Mouse (Mus musculus) retina, postnatal 7 days (tissue): ENCODE measurements around the gene 2310050C09Rik.

Experiments used
- DNase-seq: peaks from one replicate; pipeline ENCODE4 v3.0.0-alpha.2; 2012; ENCODE audit warnings: low read depth, low spot score

The 2310050C09Rik gene

GRCm38 (mm10) chr3:92870116-92870515 lies at the start of gene 2310050C09Rik:
TSS of gene 2310050C09Rik (minus strand) at chr3:92870216.
- DNase-seq, result no peak

GRCm38 (mm10) chr3:92907571-92907970 lies 37.6 kb upstream of the 2310050C09Rik start:
- peak; percentile 6 for DNase-seq

- no peak for DNase-seq
Observed at GRCm38 (mm10) chr3:92905182-92905581, 35.2 kb upstream of the 2310050C09Rik start.

- DNase-seq, result peak; percentile 0
Observed at GRCm38 (mm10) chr3:92903640-92904039, 33.6 kb upstream of the 2310050C09Rik start.

GRCm38 (mm10) chr3:92902992-92903391 lies 33.0 kb upstream of the 2310050C09Rik start:
- DNase-seq, result peak; percentile 0

- no peak for DNase-seq
Observed at GRCm38 (mm10) chr3:92894489-92894888, 24.5 kb upstream of the 2310050C09Rik start.

- no peak for DNase-seq
Observed at GRCm38 (mm10) chr3:92894063-92894462, 24.0 kb upstream of the 2310050C09Rik start.

- DNase-seq, result no peak
Observed at GRCm38 (mm10) chr3:92874180-92874579, 4.2 kb upstream of the 2310050C09Rik start.

- no peak for DNase-seq
Observed at GRCm38 (mm10) chr3:92851186-92851585, 18.8 kb downstream of the 2310050C09Rik start, which contains the start of gene Lce1l. TSS of gene Lce1l (minus strand) at chr3:92851286.

- no peak for DNase-seq
Observed at GRCm38 (mm10) chr3:92827108-92827507, 42.9 kb downstream of the 2310050C09Rik start, which contains the start of gene Kprp. TSS of gene Kprp (minus strand) at chr3:92827247.

- no peak for DNase-seq
Observed at GRCm38 (mm10) chr3:92825808-92826207, 44.2 kb downstream of the 2310050C09Rik start.
